Mouse (Mus musculus) cerebellum, adult 9-11 months (tissue): ENCODE data around the gene H2-Q2.
"Not testable (repeated sequence)": the region's sequence is repeated elsewhere in the genome, so short reads cannot be mapped to it uniquely, and the experiment has no call there.

ENCODE experiments used
- DNase-seq: peaks from one replicate; pipeline ENCODE4 v3.0.0; 2022

H2-Q2 gene

DNA sequence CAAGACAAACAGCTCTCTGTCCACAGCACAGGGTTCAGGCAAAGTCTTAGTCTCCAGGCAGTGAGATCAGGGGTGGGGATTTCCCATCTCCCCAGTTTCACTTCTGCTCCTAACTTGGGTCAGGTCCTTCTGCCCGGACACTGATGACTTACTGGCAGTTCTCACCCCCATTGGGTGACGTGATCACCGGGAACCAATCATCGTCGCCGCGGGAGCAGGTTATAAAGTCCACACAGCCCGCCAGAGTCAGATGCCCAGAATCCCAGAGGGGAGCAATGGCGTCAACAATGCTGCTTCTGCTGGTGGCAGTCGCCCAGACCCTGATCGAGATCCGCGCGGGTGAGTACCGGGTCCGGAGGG, 37.3 kb downstream of the H2-Q2 start, which contains the start of gene H2-Q4:
Gene H2-Q4, plus strand, starts transcription at position 249 of the 360 bp plus-strand sequence.
- peak; percentile 51 for DNase-seq

- no peak for DNase-seq
These were observed 37.8 kb downstream of the H2-Q2 start for GRCm38 (mm10) chr17:35379729-35380451.

DNA sequence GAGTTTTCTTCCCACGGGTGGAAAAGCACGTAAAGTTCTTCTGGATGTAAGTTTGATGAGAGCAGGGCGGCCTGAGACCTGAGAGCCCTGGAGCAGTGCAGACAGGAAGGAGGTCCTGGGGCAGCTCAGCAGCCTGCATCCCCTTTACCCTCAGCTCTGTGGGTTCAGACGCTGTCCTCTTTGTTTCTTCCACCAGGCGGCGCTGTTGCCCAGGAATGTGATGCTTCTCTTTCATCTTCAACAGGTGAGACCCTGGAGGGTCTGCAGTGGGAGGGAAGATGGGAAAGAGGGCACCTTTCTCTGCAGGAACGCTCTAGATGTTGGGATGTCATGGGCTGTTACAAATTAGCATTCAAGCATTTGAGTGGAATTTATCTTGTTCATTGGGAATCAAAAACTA, 47.8 kb downstream of the H2-Q2 start:
- not testable (repeated sequence) for DNase-seq

DNA sequence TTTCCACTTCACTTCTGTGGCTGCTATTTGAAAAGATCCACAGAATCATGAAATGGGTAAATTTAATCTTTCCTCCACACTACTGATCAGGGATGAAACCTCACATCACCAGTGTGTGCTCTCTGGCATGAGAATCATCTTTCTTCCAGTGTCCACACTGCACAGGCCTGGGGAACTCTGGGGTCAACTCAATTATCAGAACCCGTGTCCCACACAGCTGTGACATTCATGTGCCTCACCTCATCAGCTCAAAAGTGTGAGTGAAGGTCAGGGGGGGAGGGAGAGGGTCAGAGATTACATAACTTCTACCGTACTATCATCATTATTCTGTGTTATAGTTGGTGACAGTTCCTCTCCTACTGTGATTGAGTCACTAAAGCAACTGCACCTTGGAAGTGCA, 50.6 kb downstream of the H2-Q2 start:
- DNase-seq: not testable (repeated sequence)

- DNase-seq: not testable (repeated sequence)
These were observed 52.1 kb downstream of the H2-Q2 start for GRCm38 (mm10) chr17:35393864-35394800.
